Mouse (Mus musculus) liver, adult 2 months (tissue): ENCODE results near the gene C130060K24Rik. TPM values are rescaled to one million over a fixed set of nuclear protein-coding genes. Genes with fewer than 3 reads are reported as not detected.

Experiments used
- DNase-seq: peaks from one replicate; pipeline ENCODE4 v3.0.0-alpha.2; 2011; ENCODE audit warnings: low read depth, low spot score; ENCODE audit errors: extremely low read depth
- H3K27ac ChIP-seq: fragments of 200-500 bp; replicated peaks from 2 replicates; pipeline ENCODE4 v1.5.1; 2012; ENCODE audit warnings: low read depth, mild to moderate bottlenecking, control low read depth, inconsistent platforms, low read length; ENCODE audit not compliant: insufficient read depth
- H3K27me3 ChIP-seq: fragments of 200-500 bp; 2 replicates; pipeline ENCODE4 v1.6.1; 2012; ENCODE audit warnings: mild to moderate bottlenecking, moderate library complexity, low read length, inconsistent platforms; ENCODE audit not compliant: control insufficient read depth, insufficient read depth
- H3K36me3 ChIP-seq: fragments of 200-500 bp; 2 replicates; pipeline ENCODE4 v1.6.1; 2012; ENCODE audit warnings: low read length, inconsistent platforms; ENCODE audit not compliant: control insufficient read depth, insufficient read depth
- H3K4me1 ChIP-seq: fragments of 200-500 bp; 2 replicates; pipeline ENCODE4 v1.6.1; 2011; ENCODE audit warnings: low read length; ENCODE audit not compliant: control insufficient read depth, insufficient read depth
- H3K4me3 ChIP-seq: fragments of 200-500 bp; 2 replicates; pipeline ENCODE4 v1.5.1; 2011; ENCODE audit warnings: low read depth, mild to moderate bottlenecking, control low read depth, low read length, moderate library complexity; ENCODE audit not compliant: insufficient read depth
- H3K79me2 ChIP-seq: fragments of 200-500 bp; 2 replicates; pipeline ENCODE4 v1.6.1; 2012; ENCODE audit warnings: inconsistent platforms, mild to moderate bottlenecking, low read length, moderate library complexity; ENCODE audit not compliant: control insufficient read depth, insufficient read depth
- H3K9ac ChIP-seq: fragments of 200-500 bp; 2 replicates; pipeline ENCODE4 v1.6.1; 2012; ENCODE audit warnings: low read depth, mild to moderate bottlenecking, control low read depth, inconsistent platforms, low read length
- CTCF ChIP-seq: fragments of 200-500 bp; IDR thresholded peaks from 2 replicates; pipeline ENCODE4 v1.5.1; 2011; ENCODE audit warnings: low read depth, low read length, control low read depth
- POLR2A ChIP-seq: fragments of 200-500 bp; IDR thresholded peaks from 2 replicates; pipeline ENCODE4 v1.6.1; 2011; ENCODE audit warnings: low read length, control low read depth; ENCODE audit not compliant: insufficient read depth; ENCODE audit errors: extremely low read depth
- WGBS: fragments of 180-500 bp; shearing (Covaris S2); methylation state at CpG from one replicate; pipeline ENCODE4 v1.1.7; 2018; 5-methylcytosine and 5-hydroxymethylcytosine counted together
- polyA plus RNA-seq: library from polyadenylated mRNA; depleted of rRNA; stranded (reverse); fragments of >200 nt; gene quantifications from 2 replicates; pipeline ENCODE4 v1.2.3, GENCODE M21; 2012; rRNA removed
- total RNA-seq: library from RNA; depleted of rRNA; stranded (reverse); fragments of >200 nt; gene quantifications from 2 replicates; pipeline ENCODE4 v1.2.3, GENCODE M21; 2014; rRNA removed

Gene C130060K24Rik
- total RNA-seq (not detected in 2 replicates), polyA plus RNA-seq (not detected in 2 replicates)

GRCm38 (mm10) chr6:65380918-65381772 lies at the start of gene C130060K24Rik:
Gene C130060K24Rik (plus strand): TSS chr6:65381105.
- Histone ChIP-seq H3K9ac (no peak within 1 kb of the TSS), H3K27me3 (peaks cover 3% of the 10 kb centered on the region; the same call in 1 of the 2 replicates), H3K36me3 (no peaks in the 10 kb centered on the region), H3K4me3 (no peak within 1 kb of the TSS), H3K4me1 (no peaks in the 10 kb centered on the region), H3K79me2 (no peaks in the 10 kb centered on the region), H3K27ac (no peak within 1 kb of the TSS)
- 2% methylated on average over 64 of the region's 64 CpGs for WGBS
- DNase-seq: no peak
- TF ChIP-seq CTCF (no peak), POLR2A (no peak)

GRCm38 (mm10) chr6:65334246-65334645 lies 46.7 kb upstream of the C130060K24Rik start:
- H3K36me3 ChIP-seq: no peaks in the 10 kb centered on the region
- WGBS: 90% methylated on average over 1 of the region's 1 CpGs
- H3K4me3 ChIP-seq: no peak overlapping the region
- no peak for DNase-seq
- 0 out of 2 replicates have a peak, but pooled peaks cover 2% of the 10 kb centered on the region for H3K27me3 ChIP-seq
- no peaks in the 10 kb centered on the region for H3K4me1 ChIP-seq
- H3K9ac ChIP-seq: no peak overlapping the region
- no peaks in the 10 kb centered on the region for H3K79me2 ChIP-seq
- H3K27ac ChIP-seq: no peak overlapping the region
- no peak for TF ChIP-seq CTCF
- TF ChIP-seq POLR2A: no peak

- no peak overlapping the region for H3K9ac ChIP-seq
- H3K4me1 ChIP-seq: no peaks in the 10 kb centered on the region
- DNase-seq: no peak
- H3K36me3 ChIP-seq: no peaks in the 10 kb centered on the region
- no peak overlapping the region for H3K27ac ChIP-seq
- H3K4me3 ChIP-seq: no peak overlapping the region
- TF ChIP-seq POLR2A (no peak), CTCF (no peak)
- H3K79me2 ChIP-seq: no peaks in the 10 kb centered on the region
- 0 out of 2 replicates have a peak, but pooled peaks cover 2% of the 10 kb centered on the region for H3K27me3 ChIP-seq
Measured at GRCm38 (mm10) chr6:65339391-65339790, 41.5 kb upstream of the C130060K24Rik start.

GRCm38 (mm10) chr6:65341360-65341759 lies 39.5 kb upstream of the C130060K24Rik start:
- TF ChIP-seq CTCF (no peak), POLR2A (no peak)
- Histone ChIP-seq H3K9ac (no peak overlapping the region), H3K27ac (no peak overlapping the region), H3K27me3 (0 out of 2 replicates have a peak, but pooled peaks cover 2% of the 10 kb centered on the region), H3K36me3 (no peaks in the 10 kb centered on the region), H3K79me2 (no peaks in the 10 kb centered on the region), H3K4me1 (no peaks in the 10 kb centered on the region), H3K4me3 (no peak overlapping the region)
- DNase-seq: no peak
- 80% methylated on average over 4 of the region's 4 CpGs for WGBS

GRCm38 (mm10) chr6:65347736-65348135 lies 33.2 kb upstream of the C130060K24Rik start:
- TF ChIP-seq POLR2A: no peak
- no peak for TF ChIP-seq CTCF
- Histone ChIP-seq H3K36me3 (no peaks in the 10 kb centered on the region), H3K4me3 (no peak overlapping the region), H3K9ac (no peak overlapping the region), H3K27ac (no peak overlapping the region), H3K79me2 (no peaks in the 10 kb centered on the region), H3K27me3 (no peaks in the 10 kb centered on the region), H3K4me1 (no peaks in the 10 kb centered on the region)
- 75% methylated on average over 8 of the region's 8 CpGs for WGBS
- DNase-seq: no peak

GRCm38 (mm10) chr6:65348255-65348654 lies 32.6 kb upstream of the C130060K24Rik start:
- no peak overlapping the region for H3K27ac ChIP-seq
- H3K9ac ChIP-seq: no peak overlapping the region
- no peaks in the 10 kb centered on the region for H3K79me2 ChIP-seq
- no peak for DNase-seq
- H3K27me3 ChIP-seq: no peaks in the 10 kb centered on the region
- H3K36me3 ChIP-seq: no peaks in the 10 kb centered on the region
- H3K4me3 ChIP-seq: no peak overlapping the region
- WGBS: 26% methylated on average over 5 of the region's 5 CpGs
- H3K4me1 ChIP-seq: no peaks in the 10 kb centered on the region
- TF ChIP-seq POLR2A (no peak), CTCF (no peak)
